Mouse (Mus musculus) effector memory CD4-positive, alpha-beta T cell, adult 7 months (primary cell): ENCODE results near the gene Itga5. TPM values are rescaled to one million over a fixed set of nuclear protein-coding genes. Genes with fewer than 3 reads are reported as not detected.

Experiments
- polyA plus RNA-seq: library from polyadenylated mRNA; unstranded; fragments of 100-300 nt; shearing (Covaris generic); gene quantifications from one replicate; pipeline ENCODE4 v1.2.1, GENCODE M21; 2017

Gene Itga5
- polyA plus RNA-seq = not detected

GRCm38 (mm10) chr15:103366376-103367149 is at the start of gene Itga5:
Itga5 (minus strand) TSS chr15:103366763.

GRCm38 (mm10) chr15:103339961-103340337 is 26.6 kb downstream of the Itga5 start, which contains the start of gene Zfp385a:
Zfp385a (minus strand) TSS chr15:103340093.

DNA sequence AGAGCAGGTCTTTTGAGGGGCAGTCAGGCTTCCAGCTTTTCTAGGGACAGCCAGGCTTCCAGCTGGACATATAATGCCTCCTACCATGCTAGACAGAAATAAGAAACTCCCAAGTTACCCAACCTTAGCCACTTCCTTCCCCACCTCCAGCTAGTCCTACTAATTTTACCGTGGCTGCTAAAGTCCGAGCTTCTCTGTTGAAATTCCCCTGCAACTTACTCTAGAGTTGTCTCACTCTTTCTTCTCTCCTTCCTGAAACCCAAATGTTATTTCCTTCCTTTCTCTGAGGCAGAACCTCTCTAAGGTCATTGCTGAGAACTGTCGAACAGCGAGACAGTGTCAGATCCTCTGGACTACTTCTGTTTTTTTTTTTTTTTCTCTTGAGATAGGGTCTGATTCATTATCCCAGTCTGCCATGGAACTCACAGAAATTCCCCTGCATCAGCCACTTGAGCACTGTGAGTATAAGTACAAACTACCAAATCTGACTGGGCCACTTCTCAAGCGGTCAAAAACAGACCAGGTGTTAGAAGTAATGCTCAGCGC is 56.1 kb downstream of the Itga5 start, which contains the start of gene Gpr84:
TSS of gene Gpr84 (minus strand) at position 248 of the 546 bp plus-strand sequence.

Other genes with a start within 250 kb of the Itga5 start
- gene Smug1, start 199.7 kb downstream of the Itga5 start, polyA plus RNA-seq = 4.1 TPM
- gene Cbx5, start 126.9 kb downstream of the Itga5 start, polyA plus RNA-seq = 10.3 TPM
- 147 TPM for gene Hnrnpa1, start 126.3 kb downstream of the Itga5 start, polyA plus RNA-seq
- gene Nfe2, start 108.4 kb downstream of the Itga5 start, polyA plus RNA-seq = 1.0 TPM
- gene Copz1, start 94.0 kb downstream of the Itga5 start, polyA plus RNA-seq = 128 TPM
- not detected for gene Gpr84, start 56.2 kb downstream of the Itga5 start, polyA plus RNA-seq
- not detected for gene Zfp385a, start 26.7 kb downstream of the Itga5 start, polyA plus RNA-seq
- not detected for gene Gtsf1, start 63.7 kb upstream of the Itga5 start, polyA plus RNA-seq
- gene Gtsf2, start 81.7 kb upstream of the Itga5 start, polyA plus RNA-seq = not detected
- 95.8 TPM for gene Nckap1l, start 87.0 kb upstream of the Itga5 start, polyA plus RNA-seq
- gene Pde1b, start 136.3 kb upstream of the Itga5 start, polyA plus RNA-seq = 3.5 TPM
- gene Ppp1r1a, start 171.2 kb upstream of the Itga5 start, polyA plus RNA-seq = not detected
- not detected for gene Glycam1, start 198.3 kb upstream of the Itga5 start, polyA plus RNA-seq